Mouse (Mus musculus) mouse trophoblast stem cell (cell line): Measurements from ENCODE around the gene Hmgb4.

ENCODE experiments used
- in situ Hi-C, 2 experiments: fragments of 300-500 bp; cut with MseI, MboI; formaldehyde crosslinking; loops; 2 replicates in 1 of 2; 3 replicates in 1 of 2; pipeline ENCODE4 v1.15.1; 2025

The Hmgb4 gene

GRCm38 (mm10) chr4:128224453-128224852 is 36.3 kb downstream of the Hmgb4 start:
- in situ Hi-C loops, result no loop called here

- in situ Hi-C loops, result no loop called here
Observed at GRCm38 (mm10) chr4:128217991-128218595, 42.7 kb downstream of the Hmgb4 start.
